Mouse (Mus musculus) urinary bladder, adult 18-20 months (tissue): Measurements from ENCODE around the gene Nlrp9b.
"Not testable (repeated sequence)": the region's sequence is repeated elsewhere in the genome, so short reads cannot be mapped to it uniquely, and the experiment has no call there.

ENCODE experiments used
- DNase-seq, 2 experiments: peaks; one replicate each; pipeline ENCODE4 v3.0.0; 2022; ENCODE audit warnings: low spot score in 2 of 2, mixed read lengths in 2 of 2

Nlrp9b gene

GRCm38 (mm10) chr7:20122479-20122878 lies 131.2 kb downstream of the Nlrp9b start, which contains the start of gene Gm16442:
Gene Gm16442 (minus strand): TSS chr7:20122579.
- not testable (repeated sequence) for DNase-seq
